Mouse (Mus musculus) lung, adult 2 months (tissue): ENCODE data around the gene Zg16. TPM values are rescaled to one million over a fixed set of nuclear protein-coding genes. Genes with fewer than 3 reads are reported as not detected.

Experiments used
- DNase-seq: peaks from one replicate; pipeline ENCODE4 v3.0.0; 2022
- H3K4me1 ChIP-seq: fragments of 200-500 bp; 2 replicates; pipeline ENCODE4 v1.6.1; 2011; ENCODE audit warnings: low read length; ENCODE audit not compliant: control insufficient read depth, insufficient read depth
- H3K4me3 ChIP-seq: fragments of 200-500 bp; replicated peaks from 2 replicates; pipeline ENCODE3; 2011; ENCODE audit warnings: low read depth, mild to moderate bottlenecking, control low read depth, low read length; ENCODE audit errors: extremely low read depth
- CTCF ChIP-seq: fragments of 200-500 bp; IDR thresholded peaks from 2 replicates; pipeline ENCODE4 v1.5.1; 2011; ENCODE audit warnings: mild to moderate bottlenecking, low read length, control low read depth; ENCODE audit not compliant: insufficient read depth
- POLR2A ChIP-seq: fragments of 200-500 bp; IDR thresholded peaks from 2 replicates; pipeline ENCODE4 v1.6.1; 2011; ENCODE audit warnings: low read depth, mild to moderate bottlenecking, control low read depth, low read length, borderline replicate concordance; ENCODE audit errors: extremely low read depth
- WGBS: fragments of 180-500 bp; shearing (Covaris S2); methylation state at CpG from one replicate; pipeline ENCODE4 v1.1.7; 2018; 5-methylcytosine and 5-hydroxymethylcytosine counted together
- polyA plus RNA-seq: library from polyadenylated mRNA; depleted of rRNA; stranded (reverse); fragments of >200 nt; gene quantifications from 2 replicates; pipeline ENCODE4 v1.2.3, GENCODE M21; 2012

Gene Zg16
- polyA plus RNA-seq, 1 experiment, result 0.37 TPM

DNA sequence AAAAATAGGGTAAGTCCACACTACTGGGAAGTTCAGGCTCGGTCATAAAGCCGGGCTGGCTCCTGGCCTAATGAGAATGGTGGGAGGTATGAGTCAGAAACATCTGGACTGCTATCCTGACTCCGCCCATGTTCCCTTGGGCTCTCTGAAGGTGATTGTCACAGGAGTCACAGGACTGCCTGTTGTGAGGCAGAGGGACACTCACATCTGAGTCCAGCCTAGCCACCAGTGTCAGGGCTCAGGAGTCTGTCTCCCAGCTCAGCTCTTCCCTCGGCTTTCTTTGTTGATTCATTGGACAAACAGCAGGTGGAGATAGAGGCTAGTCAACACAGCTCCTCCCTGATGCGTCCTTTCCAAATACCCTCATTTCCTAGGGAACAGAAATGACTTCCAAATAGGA, 30.8 kb upstream of the Zg16 start:
- WGBS, result 27% methylated on average over 5 of the region's 5 CpGs
- no peaks in the 10 kb centered on the region for H3K4me1 ChIP-seq
- TF ChIP-seq POLR2A (no peak), CTCF (no peak)
- H3K4me3 ChIP-seq, result no peak overlapping the region
- DNase-seq, result no peak

GRCm38 (mm10) chr7:127116331-127116935, 29.3 kb upstream of the Zg16 start:
- DNase-seq, result no peak
- H3K4me3 ChIP-seq, result no peak overlapping the region
- 62% methylated on average over 11 of the region's 11 CpGs for WGBS
- no peak for TF ChIP-seq POLR2A
- no peak for TF ChIP-seq CTCF
- H3K4me1 ChIP-seq, result no peaks in the 10 kb centered on the region

DNA sequence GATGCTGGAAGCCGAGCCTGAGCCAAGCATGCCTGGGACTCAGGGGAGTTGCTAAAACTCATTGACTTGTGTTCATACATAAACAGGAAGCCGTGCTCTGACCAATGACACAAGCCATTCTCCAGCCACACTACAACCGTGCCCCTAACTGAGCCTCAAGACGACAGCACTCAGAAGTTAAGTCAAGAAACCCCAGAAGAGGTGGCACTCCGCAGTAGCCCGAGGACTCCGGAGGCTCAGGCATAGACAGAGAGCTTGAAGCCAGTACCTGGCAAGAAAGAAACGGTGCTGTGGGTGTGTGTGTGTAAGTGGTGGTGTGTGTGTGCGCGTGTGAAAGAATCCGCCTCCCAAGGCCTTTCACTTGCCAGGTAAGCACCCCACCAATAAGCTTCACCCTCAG, 27.8 kb upstream of the Zg16 start:
- Histone ChIP-seq H3K4me1 (no peaks in the 10 kb centered on the region), H3K4me3 (no peak overlapping the region)
- TF ChIP-seq POLR2A, result no peak
- TF ChIP-seq CTCF, result no peak
- WGBS, result 62% methylated on average over 11 of the region's 11 CpGs
- DNase-seq, result no peak

GRCm38 (mm10) chr7:127113614-127114259, 26.6 kb upstream of the Zg16 start:
- 41% methylated on average over 12 of the region's 12 CpGs for WGBS
- no peak for DNase-seq

GRCm38 (mm10) chr7:127112921-127113597, 25.9 kb upstream of the Zg16 start:
- Histone ChIP-seq H3K4me3 (no peak overlapping the region), H3K4me1 (no peaks in the 10 kb centered on the region)
- WGBS, result 26% methylated on average over 9 of the region's 9 CpGs
- no peak for DNase-seq
- no peak for TF ChIP-seq CTCF
- no peak for TF ChIP-seq POLR2A

More at GRCm38 (mm10) chr7:127113614-127114259, 26.6 kb upstream of the Zg16 start:
- Histone ChIP-seq H3K4me3 (no peak overlapping the region), H3K4me1 (no peaks in the 10 kb centered on the region)
- TF ChIP-seq CTCF, result no peak
- no peak for TF ChIP-seq POLR2A

- TF ChIP-seq CTCF (no peak), POLR2A (no peak)
- DNase-seq, result no peak
- 50% methylated on average over 12 of the region's 12 CpGs for WGBS
- Histone ChIP-seq H3K4me1 (no peaks in the 10 kb centered on the region), H3K4me3 (no peak overlapping the region)
These were observed 25.2 kb upstream of the Zg16 start for GRCm38 (mm10) chr7:127112251-127112841.

DNA sequence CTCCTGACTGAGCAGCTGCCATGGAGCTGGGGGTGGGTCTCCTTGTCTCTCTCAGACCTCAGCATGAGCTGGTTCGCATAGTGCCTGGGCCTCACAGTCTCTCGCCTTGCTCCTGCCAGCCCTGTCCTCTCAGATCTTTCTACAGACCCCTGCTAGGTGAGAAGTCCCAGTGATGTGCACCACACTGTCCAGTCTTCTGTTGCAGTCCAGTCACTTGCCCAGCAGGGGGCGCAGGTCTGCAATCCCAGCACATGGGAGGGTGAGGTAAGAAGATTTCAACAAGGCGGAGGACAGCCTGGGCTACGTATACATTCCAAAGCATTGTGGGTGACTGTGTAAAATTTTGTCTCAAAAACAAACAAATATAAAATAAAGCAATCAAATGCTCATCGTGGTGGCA, 24.3 kb upstream of the Zg16 start:
- Histone ChIP-seq H3K4me3 (no peak overlapping the region), H3K4me1 (no peaks in the 10 kb centered on the region)
- peak; percentile 65 for TF ChIP-seq CTCF
- TF ChIP-seq POLR2A, result no peak
- WGBS, result 39% methylated on average over 6 of the region's 6 CpGs
- peak; percentile 46 for DNase-seq

- TF ChIP-seq CTCF (peak; percentile 92), POLR2A (no peak)
- WGBS, result 38% methylated on average over 18 of the region's 18 CpGs
- DNase-seq, result peak; percentile 66
- Histone ChIP-seq H3K4me1 (no peaks in the 10 kb centered on the region), H3K4me3 (no peak overlapping the region)
These were observed 23.3 kb upstream of the Zg16 start for GRCm38 (mm10) chr7:127110239-127111007.

DNA sequence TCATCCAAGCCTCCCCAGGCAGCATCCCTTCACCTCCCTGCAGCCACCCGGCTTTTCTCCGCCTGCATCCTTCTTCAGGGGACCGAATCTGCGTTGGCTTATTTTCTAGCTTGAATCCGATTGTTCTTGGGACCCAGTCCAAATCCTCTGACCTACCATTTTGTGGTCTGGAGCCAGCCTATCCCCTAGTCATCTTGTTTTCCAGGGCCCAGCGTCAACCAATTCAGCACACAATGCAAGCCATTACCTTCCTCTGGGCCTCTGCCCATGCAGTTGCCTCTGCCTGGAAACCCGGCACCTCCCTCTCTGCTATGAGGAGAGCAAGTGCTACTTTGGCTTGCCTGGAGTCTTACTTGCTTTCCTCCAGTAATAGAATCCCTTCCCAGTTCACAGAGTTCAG, 18.4 kb upstream of the Zg16 start:
- Histone ChIP-seq H3K4me3 (no peak overlapping the region), H3K4me1 (peaks cover 2% of the 10 kb centered on the region; the same call in 1 of the 2 replicates)
- no peak for DNase-seq
- TF ChIP-seq CTCF, result no peak
- no peak for TF ChIP-seq POLR2A
- WGBS, result 76% methylated on average over 7 of the region's 7 CpGs
